Mouse (Mus musculus) kidney, adult 2 months (tissue): ENCODE data around the gene Ppdpf. TPM values are rescaled to one million over a fixed set of nuclear protein-coding genes. Genes with fewer than 3 reads are reported as not detected.

Source experiments
- DNase-seq: peaks from one replicate; pipeline ENCODE4 v3.0.0; 2021
- H3K27ac ChIP-seq: fragments of 200-500 bp; 2 replicates; pipeline ENCODE4 v1.5.1; 2012; ENCODE audit warnings: low read depth, low read length, control low read depth, inconsistent platforms; ENCODE audit not compliant: insufficient read depth
- H3K27me3 ChIP-seq: fragments of 200-500 bp; replicated peaks from 2 replicates; pipeline ENCODE4 v1.6.1; 2012; ENCODE audit warnings: mild to moderate bottlenecking, moderate library complexity, low read length, inconsistent platforms; ENCODE audit not compliant: control insufficient read depth, insufficient read depth
- H3K36me3 ChIP-seq: fragments of 200-500 bp; 2 replicates; pipeline ENCODE4 v1.6.1; 2012; ENCODE audit warnings: mild to moderate bottlenecking, moderate library complexity, low read length, inconsistent platforms; ENCODE audit not compliant: control insufficient read depth, insufficient read depth
- H3K4me1 ChIP-seq: fragments of 200-500 bp; 2 replicates; pipeline ENCODE4 v1.6.1; 2011; ENCODE audit warnings: low read length; ENCODE audit not compliant: control insufficient read depth, insufficient read depth
- H3K4me3 ChIP-seq: fragments of 200-500 bp; 2 replicates; pipeline ENCODE4 v1.5.1; 2011; ENCODE audit warnings: mild to moderate bottlenecking, low read depth, low read length, control low read depth; ENCODE audit not compliant: insufficient read depth
- CTCF ChIP-seq: fragments of 200-500 bp; conservative IDR thresholded peaks from 2 replicates; pipeline ENCODE4 v1.5.1; 2011; ENCODE audit warnings: low read depth, mild to moderate bottlenecking, control low read depth, low read length, moderate library complexity, mixed read lengths; ENCODE audit not compliant: insufficient read depth, insufficient read length
- POLR2A ChIP-seq: fragments of 200-500 bp; IDR thresholded peaks from one replicate; pipeline ENCODE4 v1.6.1; 2011; ENCODE audit warnings: low read depth, low read length, control low read depth
- WGBS: fragments of 180-500 bp; shearing (Covaris S2); methylation state at CpG from one replicate; pipeline ENCODE4 v1.1.7; 2018; 5-methylcytosine and 5-hydroxymethylcytosine counted together
- polyA plus RNA-seq: library from polyadenylated mRNA; depleted of rRNA; stranded (reverse); fragments of >200 nt; gene quantifications from 2 replicates; pipeline ENCODE4 v1.2.3, GENCODE M21; 2012

Gene Ppdpf
- polyA plus RNA-seq, 1 experiment: 162 TPM

DNA sequence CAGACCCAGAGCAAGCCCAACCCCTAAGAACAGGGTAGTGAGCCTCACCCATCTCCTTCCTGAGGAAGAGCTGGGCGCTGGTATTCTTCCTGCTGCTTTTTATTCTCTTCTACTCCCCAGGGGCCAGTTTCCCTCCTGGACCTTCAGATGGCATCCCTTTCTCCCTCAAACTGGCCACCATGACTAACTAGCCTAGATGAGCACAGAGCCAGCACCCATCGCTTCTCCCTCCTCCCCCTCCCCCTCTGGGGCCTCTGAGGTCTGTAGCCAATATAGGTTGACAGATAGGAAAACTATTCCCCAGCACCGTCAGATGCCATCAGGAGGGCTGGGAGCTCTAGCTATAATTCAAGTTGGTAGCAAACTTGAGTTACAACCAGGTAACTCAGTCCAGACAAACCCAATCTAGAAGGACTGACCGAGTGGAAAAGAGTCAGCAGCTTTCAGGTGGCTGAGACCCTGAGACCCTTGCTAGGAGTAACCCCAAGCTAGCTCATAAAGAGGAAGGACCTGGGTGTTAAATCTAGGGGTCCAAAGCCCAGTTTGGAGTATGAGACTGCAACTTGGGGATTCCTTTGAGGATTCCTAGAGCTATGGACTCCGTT is 31.9 kb downstream of the Ppdpf start:
- Histone ChIP-seq H3K27ac (peak overlapping the region; percentile 34), H3K4me1 (peaks cover 4% of the 10 kb centered on the region; the same call in 1 of the 2 replicates), H3K36me3 (no peaks in the 10 kb centered on the region), H3K4me3 (no peak overlapping the region), H3K27me3 (no peaks in the 10 kb centered on the region)
- DNase-seq: peak; percentile 44
- WGBS: 57% methylated on average over 5 of the region's 5 CpGs
- TF ChIP-seq POLR2A (no peak), CTCF (no peak)

DNA sequence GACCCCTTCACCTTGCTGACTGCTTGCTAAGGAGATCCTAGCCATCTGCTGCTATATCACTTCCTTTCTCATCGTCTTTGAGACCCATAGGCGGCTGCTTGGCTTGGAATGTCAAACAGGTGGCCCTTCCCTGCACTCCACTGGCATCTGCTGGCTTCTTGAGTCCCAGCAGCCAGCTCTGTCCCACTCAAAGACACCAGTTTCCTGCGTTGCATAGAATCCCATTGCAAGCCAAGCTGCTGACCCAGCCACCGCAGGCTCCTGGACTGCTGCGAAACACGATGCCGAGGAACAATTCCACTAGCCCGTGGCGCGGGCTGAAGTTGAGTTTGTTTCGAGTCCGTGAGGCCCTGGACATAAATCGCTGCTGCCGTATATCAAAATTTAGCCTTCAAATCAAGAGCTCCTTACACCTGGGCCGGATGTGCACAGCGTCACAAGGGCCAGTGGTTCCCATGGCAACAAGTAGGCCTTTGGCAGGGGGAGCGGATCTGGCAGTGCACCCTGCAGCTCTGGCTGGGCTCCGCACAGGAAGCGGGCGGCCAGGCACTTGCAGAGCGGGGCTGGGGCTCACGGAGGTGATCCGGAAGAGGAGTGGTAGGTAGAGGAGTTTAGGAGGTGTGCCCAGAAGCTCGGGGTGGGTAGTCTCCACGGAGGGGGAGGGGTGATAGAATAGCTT is 32.6 kb downstream of the Ppdpf start, which contains the start of gene Fndc11:
Gene Fndc11, plus strand, starts transcription at position 476 of the 679 bp plus-strand sequence.
- WGBS: 3% methylated on average over 25 of the region's 25 CpGs
- peak within 1 kb of the TSS; percentile 34 for H3K27ac ChIP-seq
- H3K4me3 ChIP-seq: peak within 1 kb of the TSS; percentile 35
- no peaks in the 10 kb centered on the region for H3K27me3 ChIP-seq
- no peaks in the 10 kb centered on the region for H3K36me3 ChIP-seq
- peak; percentile 91 for DNase-seq
- H3K4me1 ChIP-seq: peaks cover 4% of the 10 kb centered on the region; the same call in 1 of the 2 replicates
- TF ChIP-seq POLR2A (no peak), CTCF (no peak; the same call in 1 of the 2 replicates)

DNA sequence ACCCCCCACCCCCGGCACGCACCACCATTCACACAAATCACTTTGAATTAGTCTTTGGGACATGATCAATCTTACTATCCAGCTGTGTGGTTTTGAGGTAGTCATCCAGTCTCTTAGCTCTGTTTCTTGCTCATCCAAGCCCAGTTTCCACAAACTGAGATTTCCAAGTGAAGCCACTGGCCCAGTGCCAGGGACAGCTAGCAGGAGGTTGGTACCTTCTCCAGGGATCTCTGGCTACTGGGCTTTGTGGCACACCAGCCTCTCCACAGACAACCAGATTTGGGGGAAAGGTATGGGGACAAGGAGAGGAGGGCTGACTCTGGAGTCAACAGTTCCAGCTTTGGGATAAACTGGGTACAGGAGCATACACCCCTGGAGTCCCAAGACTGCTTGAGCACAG is 33.3 kb downstream of the Ppdpf start:
- Histone ChIP-seq H3K36me3 (no peaks in the 10 kb centered on the region), H3K27ac (peak overlapping the region; percentile 3; the same call in 1 of the 2 replicates), H3K4me3 (peak overlapping the region; percentile 35; the same call in 1 of the 2 replicates), H3K27me3 (no peaks in the 10 kb centered on the region), H3K4me1 (peaks cover 4% of the 10 kb centered on the region; the same call in 1 of the 2 replicates)
- 41% methylated on average over 2 of the region's 2 CpGs for WGBS
- TF ChIP-seq CTCF (no peak), POLR2A (no peak)
- peak; percentile 28 for DNase-seq

DNA sequence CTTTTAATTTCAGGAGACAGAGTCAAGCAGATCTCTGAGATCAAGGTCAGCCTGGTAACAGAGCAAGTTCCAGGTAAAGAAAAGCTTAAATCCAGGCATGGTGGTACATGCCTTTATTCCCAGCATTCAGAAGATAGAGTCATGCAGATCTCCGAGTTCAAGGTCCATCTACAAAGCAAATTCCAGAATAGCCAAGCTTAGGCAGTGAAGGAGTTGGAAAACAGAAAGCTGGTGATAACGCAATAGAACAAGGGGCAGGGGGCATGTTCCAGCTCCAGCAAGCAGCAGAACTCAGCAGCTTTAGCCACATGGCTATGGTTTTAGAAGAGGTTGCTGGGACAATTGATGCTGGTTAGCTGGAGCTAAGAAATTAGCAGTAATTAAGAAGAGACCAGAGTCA is 37.9 kb downstream of the Ppdpf start:
- Histone ChIP-seq H3K36me3 (no peaks in the 10 kb centered on the region), H3K4me1 (peaks cover 4% of the 10 kb centered on the region; the same call in 1 of the 2 replicates), H3K4me3 (no peak overlapping the region), H3K27me3 (no peaks in the 10 kb centered on the region), H3K27ac (no peak overlapping the region)
- TF ChIP-seq CTCF (no peak), POLR2A (no peak)
- DNase-seq: no peak
- WGBS: 84% methylated on average over 2 of the region's 2 CpGs

GRCm38 (mm10) chr2:181227122-181227521 is 40.1 kb downstream of the Ppdpf start:
- Histone ChIP-seq H3K4me3 (no peak overlapping the region), H3K27me3 (no peaks in the 10 kb centered on the region), H3K27ac (no peak overlapping the region), H3K4me1 (no peaks in the 10 kb centered on the region), H3K36me3 (no peaks in the 10 kb centered on the region)
- 79% methylated on average over 3 of the region's 3 CpGs for WGBS
- no peak for TF ChIP-seq CTCF
- no peak for TF ChIP-seq POLR2A
- DNase-seq: no peak

DNA sequence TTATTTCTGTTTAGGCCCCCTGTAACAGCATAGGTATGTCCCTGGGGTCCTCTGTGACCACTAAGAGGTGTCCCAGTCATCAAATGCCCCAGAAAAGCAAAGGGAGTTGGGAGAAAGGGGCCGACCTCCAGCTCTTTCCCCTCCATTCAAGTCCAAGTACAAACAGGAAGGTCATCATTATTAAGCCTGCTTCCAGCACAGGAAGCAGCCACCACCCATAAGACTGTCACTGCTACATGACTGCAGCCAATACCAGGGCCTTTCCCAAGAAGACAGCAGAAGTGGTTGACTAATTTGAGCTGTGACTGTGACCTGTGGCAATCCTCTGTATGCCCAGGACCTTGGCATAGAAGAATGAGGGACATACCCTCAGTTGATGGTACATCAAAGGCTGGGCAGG is 41.3 kb downstream of the Ppdpf start:
- H3K36me3 ChIP-seq: no peaks in the 10 kb centered on the region
- WGBS: 63% methylated on average over 1 of the region's 1 CpGs
- no peak overlapping the region for H3K4me3 ChIP-seq
- TF ChIP-seq CTCF (no peak), POLR2A (no peak)
- no peaks in the 10 kb centered on the region for H3K27me3 ChIP-seq
- no peak overlapping the region for H3K27ac ChIP-seq
- H3K4me1 ChIP-seq: no peaks in the 10 kb centered on the region
- peak; percentile 43 for DNase-seq

- H3K36me3 ChIP-seq: no peaks in the 10 kb centered on the region
Observed at GRCm38 (mm10) chr2:181231171-181231570, 44.1 kb downstream of the Ppdpf start.

More at GRCm38 (mm10) chr2:181231171-181231570, 44.1 kb downstream of the Ppdpf start:
- no peak for DNase-seq
- no peaks in the 10 kb centered on the region for H3K27me3 ChIP-seq
- 86% methylated on average over 20 of the region's 20 CpGs for WGBS
- TF ChIP-seq CTCF (no peak), POLR2A (no peak)
- H3K4me1 ChIP-seq: no peaks in the 10 kb centered on the region
- H3K4me3 ChIP-seq: no peak overlapping the region
- H3K27ac ChIP-seq: no peak overlapping the region
